Mouse (Mus musculus) frontal cortex, postnatal 36 days (tissue): ENCODE measurements around the gene Pnrc2.

Experiments
- DNase-seq, 2 experiments: peaks; one replicate each; pipeline ENCODE4 v3.0.0; 2022; ENCODE audit warnings: low spot score in 2 of 2

Pnrc2 gene

DNA sequence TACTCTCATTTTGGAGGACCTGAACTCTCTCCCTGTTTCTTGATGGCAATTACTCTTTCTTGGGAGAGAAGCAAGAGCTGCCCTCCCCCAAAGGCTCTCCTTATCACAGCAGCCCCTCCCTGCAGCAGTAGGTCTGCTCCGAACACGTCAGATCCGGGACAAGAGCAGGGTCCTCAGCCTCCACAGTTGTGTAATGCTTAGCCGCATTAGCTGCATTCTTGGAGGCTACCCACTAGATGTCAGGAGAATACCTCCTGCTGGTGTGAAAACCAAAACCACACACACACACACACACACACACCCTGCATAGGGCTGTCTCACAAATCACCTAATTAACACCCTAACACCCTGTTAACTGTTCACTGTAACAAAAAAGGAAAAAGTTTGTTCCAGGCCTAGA is 19.2 kb upstream of the Pnrc2 start:
- no peak for DNase-seq

DNA sequence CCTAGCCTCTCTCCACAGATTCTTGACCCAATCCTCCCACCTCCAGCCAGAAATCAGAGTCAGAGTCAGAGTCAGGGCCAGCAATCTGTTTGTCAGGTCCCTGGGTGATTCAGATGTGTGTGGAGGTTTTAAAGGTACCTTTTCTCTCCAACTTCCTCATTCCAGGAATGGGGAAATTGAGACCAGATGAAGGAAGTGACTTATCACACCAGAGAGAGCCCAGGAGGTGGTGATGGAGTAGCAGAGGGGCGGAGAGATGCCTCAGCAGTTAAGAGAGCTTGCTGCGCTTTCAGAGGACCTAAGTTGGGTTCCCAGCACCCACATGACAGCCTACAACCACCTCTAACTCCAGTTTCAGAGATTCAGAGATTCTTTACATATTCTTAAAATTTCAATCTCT is 17.9 kb upstream of the Pnrc2 start:
- no peak for DNase-seq

DNA sequence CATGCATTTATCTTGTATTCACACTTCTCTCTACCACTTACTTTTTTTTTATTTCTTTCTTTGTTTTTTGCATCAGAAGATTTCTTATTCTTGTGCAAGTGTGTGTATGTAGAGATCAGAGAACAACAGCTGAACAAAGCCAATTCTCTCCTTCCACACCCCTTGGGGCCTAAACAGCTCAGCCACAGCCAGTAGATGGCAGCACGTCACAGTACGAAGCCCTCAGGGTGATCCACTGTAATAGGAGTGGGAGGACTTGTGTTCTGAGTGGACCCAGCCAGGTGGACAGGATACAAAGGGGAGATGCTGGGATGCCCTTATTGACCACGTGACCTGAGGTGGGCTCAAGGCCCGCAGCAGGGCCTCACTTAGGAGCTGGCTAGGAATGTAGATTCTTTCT is 16.2 kb upstream of the Pnrc2 start:
- DNase-seq, result peak; percentile 61 to 64

DNA sequence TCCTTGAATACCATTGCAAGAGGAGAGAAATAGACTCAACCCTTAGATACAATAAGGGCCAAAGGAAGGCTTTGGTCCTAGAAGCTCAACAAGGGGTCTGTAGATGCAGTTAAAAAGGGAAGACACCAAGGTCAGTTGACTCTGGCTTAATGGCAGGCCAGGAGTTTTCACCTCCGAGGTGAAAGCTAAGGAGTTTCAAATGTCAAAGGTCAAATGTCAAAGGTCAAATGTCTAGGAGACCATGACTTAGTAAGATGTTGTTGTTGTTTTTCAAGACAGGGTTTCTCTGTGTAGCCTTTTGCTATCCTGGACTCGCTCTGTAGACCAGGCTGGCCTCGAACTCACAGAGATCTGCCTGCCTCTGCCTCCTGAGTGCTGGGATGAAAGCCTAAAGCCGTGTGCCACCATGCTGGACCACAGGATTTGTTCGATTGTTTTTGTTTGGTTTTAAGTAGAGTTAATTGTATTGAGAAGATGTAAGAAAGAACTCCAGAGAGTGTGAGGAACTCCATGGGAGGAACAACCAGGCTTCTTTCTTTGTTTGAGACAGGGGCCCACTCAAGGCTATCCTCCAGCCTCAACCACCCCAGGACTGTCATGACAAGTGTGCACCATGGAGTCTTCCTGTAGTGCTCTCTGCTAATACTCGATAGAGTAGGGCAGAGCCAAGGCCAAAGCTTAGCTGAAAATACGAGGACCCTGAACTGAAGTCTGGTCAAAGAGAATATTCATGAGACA is 15.7 kb upstream of the Pnrc2 start:
- DNase-seq, result no peak

DNA sequence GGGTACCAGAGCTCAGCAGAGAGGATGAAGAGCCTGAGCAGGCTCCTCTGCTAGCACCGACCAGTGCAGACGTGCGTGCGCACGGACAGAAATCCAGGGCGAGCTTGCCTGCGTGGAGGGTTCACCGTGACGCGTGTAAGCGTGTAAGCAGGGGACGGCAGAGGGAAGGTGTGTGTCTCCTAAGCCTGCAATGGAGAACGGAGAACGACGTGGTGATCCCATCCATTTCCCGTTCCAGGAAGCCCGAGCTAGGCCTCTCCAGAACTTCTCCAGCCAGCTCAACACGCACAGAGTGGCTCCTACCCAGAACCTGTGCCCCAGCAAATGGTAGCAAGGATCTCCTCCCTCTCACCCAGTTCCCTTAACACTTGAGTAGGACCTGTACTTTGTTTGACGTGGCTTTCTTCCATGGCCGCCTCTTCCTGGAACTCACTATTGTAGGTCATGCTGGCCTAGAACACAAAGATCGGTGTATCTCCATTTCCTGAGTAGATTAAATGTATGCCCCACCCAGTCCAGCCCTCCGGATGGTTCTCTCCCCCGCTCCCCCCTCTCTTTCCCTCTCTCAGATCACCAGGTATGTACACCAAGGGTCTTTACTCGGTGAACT is 14.9 kb upstream of the Pnrc2 start:
- DNase-seq, result no peak

DNA sequence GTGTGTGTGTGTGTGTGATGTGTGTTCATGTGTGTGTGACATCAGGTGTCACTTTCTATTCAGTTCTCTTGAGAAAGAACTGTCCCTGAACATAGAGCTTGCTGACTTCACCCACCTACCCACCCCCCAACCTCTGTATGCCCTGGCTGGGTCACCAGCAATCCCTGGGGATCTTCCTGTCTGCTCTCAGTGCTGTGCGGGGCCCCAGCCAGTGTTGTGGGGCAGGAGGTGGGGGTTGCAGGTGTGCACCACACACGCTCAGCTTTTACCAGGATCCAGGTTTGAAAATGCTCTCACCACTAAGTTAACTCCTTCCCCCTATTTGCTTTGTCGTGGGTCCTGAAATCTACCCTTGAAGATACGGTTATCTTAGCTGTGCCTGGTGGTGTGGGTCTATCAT is 12.5 kb upstream of the Pnrc2 start:
- DNase-seq, result no peak

DNA sequence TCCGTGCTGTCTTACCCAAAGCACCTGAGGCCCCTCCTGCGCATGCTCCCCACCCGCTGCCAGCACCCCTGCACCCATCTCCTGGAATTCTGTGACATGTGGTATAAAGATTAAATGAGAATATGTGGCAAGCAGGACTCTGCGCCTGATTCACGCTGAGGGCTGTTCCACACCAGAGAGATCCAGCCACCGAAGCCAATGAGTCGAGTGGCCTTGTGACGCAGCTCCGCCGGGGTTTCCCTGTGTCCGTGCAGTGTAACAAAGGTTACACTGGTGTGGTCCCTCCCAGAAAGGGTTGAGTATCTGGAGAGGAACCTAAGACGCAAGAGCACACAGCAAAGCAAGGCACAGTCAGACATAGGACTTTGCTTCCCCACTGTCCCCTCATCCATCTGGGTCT is 12.0 kb upstream of the Pnrc2 start:
- DNase-seq, result no peak

DNA sequence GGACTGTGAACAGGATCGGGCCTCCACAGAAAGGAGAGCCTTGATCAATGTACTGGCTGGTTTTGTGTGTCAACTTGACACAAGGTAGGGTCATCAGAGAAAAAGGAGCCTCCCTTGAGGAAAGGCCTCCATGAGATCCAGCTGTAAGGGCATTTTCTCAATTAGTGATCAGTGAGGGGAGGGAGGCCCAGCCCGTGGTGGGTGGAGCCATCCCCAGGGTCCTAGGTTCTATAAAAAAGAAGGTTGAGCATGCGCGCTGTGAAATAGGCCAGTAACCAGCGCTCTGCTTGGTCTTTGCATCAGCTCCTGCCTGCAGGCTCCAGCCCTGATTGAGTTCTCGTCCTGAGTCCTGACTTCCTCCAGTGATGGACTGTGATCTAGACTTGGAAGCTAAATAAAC is 10.9 kb upstream of the Pnrc2 start:
- DNase-seq, result no peak

DNA sequence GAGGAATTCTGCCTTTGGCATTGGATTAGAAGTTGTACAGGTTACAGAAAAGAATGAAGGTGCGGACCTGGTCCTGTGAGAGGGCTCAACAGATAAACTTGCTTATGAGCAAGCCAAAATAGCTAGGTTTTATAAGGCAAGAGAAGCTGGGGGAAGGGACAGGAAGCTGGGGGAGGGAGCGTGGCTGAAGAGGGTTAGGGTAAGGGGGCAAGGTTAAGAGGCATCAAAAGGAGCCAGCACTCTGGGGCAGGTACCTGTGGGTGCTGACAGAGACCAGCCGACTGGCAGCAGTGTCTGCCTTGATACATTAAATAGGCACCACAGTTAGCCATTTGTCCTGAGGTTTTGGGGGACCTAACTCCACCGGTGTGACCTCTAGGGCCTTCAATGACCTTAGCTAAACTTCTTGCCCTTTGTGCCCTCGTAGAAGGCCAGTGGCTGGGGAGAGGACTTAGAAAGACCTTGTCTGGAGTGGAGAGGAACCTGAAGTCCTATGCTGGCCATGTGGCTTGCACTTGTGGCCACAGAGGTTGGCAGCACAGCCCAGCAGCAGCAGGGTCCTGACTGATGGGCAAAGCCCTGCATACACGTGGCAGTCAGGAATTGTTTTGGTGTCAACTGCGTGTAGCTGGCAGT is 10.3 kb upstream of the Pnrc2 start:
- no peak for DNase-seq

DNA sequence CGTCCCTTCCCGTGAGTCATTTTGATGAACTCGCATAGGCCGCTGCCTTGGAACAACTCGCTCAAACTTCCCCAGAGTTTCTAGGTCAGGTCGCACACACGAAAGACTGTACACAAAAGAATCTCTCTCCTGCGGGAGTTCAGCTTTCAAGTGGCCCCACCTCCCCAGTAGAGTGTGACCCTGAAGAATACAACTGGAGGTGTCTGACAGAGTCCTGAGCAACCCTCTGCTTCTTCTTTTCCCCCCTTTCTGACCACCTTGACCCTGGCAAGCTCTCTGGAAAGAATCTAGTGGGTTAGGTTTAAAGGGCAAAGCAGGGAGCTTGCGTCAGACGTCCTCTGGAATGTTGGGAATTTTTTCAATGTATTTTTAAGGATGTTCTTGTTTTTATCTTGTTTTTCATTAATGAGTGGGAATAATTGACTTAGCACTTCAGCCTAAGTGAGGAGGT is 9.8 kb upstream of the Pnrc2 start:
- no peak for DNase-seq

DNA sequence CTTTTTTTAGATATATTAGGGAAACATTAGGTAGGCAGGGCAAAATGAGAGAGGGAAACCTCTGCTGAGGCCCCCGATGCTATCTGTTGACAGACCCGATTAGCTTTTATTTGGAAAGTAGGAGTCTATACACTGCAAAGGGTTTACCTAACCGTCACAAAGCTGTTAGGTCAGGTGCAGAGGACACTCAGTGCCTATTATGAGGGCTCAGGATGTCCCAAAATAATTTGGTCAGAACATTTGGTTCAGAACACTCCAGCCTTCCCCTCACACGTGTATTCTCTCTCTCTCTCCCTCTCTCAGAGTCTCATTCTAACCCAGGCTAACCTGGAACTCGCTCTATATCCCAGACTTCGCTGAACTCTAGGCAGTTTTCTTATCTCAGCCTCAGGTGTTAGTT is 8.4 kb upstream of the Pnrc2 start:
- no peak for DNase-seq

DNA sequence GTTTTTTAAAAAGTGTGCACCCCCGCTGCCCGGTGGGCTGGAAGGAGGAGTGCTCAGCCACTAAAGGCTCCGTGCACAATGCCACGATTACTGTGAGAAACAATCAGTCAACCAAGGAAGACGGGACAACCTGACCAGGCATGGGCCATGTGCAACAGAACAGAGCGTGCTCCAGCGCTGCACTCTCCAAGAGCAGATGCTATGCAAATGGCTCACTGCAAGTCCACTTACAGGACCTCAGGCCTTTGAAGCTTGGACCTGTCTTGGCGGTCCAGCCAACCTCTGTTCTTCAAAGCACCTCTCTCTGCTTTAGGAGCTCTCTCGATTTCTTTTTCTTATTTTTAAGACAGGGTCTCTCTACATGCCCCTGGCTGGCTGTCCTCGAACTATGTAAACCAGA is 6.9 kb upstream of the Pnrc2 start:
- DNase-seq, result no peak

DNA sequence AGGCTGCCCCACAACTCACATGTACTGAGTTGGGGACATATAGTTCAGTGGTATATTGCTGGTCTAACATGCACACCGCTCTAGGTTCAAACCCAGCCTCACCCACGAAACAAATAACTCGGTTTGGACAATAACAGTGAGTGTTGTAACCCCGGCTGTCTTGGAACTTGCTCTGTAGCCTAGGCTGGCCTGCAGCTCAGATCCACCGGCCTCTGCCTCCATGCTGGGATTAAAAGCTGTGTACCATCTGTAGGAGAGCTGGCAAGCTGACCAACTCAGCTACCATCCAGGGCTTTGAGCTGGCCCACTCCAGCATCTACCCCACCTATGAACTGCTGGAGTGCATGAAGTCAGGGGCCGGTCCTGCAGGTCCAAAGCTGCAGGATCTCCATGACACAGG is 6.4 kb upstream of the Pnrc2 start:
- no peak for DNase-seq

DNA sequence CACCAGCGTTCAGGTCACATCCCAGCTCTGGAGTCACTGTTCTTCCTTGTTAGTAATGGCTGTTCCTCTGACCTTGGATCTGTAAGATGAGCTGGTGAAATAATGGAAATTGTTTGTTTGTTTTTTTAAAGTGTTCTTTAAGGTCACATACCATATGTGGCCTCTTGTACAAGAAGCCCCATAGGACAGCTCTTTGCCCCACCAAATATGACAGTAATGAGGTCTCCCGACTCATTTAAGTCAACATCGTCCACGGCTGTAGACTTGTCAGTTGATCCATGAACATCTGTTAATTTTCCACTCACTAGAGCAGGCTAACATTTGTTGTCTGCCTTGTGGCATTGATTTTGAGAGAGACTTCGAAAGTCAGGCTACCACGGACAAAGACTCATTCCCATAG is 5.4 kb upstream of the Pnrc2 start:
- DNase-seq, result no peak

DNA sequence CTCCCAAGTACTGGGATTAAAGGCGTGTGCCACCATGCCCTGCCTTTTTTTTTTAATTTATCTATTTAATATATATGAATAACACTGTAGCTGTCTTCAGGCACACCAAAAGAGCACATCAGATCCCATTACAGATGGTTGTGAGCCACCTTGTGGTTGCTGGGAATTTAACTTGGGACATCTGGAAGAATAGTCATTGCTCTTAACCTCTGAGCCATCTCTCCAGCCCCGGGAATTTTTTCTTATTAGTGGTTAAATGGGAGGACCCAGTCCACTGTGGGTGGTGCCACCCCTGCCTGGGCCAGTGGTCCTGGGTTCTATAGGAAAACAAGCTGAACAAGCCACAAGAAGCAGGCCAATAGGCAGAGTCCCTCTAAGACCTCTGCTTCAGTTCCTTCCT is 4.1 kb upstream of the Pnrc2 start:
- DNase-seq, result no peak

DNA sequence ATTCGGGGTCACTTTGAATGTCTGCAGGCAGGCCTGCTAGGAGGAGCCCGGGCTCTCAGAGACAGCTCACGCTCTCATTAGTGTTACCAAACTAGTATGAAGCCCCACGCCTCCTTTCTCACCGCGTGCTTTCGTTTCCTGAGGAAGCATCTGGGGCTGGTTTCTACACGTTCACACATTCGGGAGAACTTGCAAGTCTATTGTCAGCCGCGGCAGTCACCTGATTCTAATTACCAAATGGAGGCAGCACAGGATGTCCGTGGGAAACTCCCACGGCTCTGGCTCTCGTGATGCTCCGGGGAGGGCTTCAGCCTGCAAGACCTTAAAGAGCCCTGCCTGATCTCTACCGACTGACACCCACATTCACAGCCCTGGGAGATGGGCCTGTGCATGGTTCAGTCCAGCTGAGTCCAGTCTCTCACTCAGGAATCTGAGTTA is 3.0 kb upstream of the Pnrc2 start:
- DNase-seq, result peak; percentile 74 to 85

DNA sequence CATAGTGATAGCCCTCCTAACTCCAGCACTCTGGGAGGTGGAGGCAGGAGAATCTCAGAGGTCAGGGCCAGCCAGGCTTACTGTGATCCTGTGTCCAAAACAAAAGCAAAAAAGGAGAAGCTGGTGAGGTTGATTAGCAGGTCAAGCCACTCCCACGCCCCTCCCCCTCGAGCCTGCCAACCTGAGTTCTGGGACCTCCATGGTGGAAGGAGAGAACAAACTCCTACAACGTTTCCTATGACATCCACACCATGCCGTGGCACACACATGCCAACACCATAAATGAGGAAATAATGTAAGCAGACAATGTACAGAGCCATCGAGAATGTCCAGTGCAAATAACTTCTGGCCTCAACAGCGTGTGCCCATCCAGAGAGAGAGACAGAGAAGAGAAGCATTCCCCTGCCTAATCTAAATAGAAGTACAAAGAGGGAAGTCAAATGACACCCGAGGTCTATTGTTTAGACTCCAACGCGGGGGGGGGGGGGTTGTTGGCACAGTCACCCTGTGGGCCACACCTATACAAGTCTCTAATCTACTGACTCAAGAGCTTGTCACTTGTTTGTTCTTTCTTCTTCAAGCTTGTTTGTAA is 2.4 kb upstream of the Pnrc2 start:
- DNase-seq, result no peak

DNA sequence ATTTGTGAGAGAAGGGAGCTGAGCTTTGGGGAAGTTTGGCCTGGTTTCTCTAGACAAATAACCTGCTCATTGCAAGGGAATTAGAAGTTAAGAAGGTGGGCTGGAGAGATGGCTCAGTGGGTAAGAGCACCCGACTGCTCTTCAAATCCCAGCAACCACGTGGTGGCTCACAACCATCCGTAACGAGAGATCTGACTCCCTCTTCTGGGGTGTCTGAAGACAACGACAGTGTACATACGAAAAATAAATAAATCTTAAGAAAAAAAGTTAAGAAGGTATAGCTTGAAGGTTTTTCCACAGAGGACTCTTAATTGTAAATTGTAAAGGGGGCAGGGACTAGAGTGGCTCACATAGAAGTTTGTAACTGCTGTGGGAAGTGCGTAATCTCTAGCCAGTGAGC is 1.9 kb upstream of the Pnrc2 start:
- DNase-seq, result no peak

DNA sequence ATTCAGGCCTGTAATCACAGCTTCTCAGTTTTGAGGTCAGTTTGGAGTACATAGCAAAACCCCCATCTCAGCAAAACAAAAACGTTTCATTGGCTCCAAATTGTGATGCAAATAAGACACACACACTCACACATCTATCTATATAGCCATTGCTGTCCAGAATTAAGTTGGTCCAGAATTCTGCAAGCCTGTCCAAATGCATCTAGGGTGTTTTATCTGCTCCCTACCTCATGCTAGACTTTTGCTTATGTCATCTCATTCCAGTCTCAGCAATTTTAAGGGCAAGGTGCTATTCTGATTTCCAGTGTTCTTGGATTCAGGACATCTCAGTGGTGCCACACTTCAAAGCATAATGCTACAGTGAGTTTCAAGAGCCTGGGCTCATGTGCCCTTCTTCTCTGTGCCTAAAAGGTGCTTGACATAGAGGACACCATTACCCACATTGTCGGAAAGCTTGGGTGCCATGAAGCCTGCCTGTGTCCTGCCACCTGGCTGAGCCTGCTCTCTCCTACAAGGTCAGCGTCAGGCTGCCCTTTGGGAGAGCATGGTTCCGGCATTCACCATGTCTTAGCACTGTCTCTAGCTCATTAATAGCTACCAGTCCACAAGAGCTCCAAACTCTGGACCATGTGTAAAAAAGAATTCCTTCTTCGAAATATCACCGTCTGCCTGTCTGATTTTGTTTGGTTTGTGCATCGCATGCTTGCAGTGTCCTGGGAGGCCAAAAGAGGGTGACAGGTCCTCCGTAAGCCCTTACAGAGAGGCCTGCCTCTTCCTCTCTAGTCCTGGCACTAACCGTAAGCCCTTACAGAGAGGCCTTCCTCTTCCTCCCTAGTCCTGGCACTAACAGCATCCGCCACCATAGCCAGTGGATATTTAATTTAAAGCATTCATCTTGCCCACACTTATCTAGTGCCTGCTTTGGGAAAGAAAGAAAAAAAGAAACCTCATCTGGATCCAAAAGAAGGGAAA is 1.2 kb upstream of the Pnrc2 start:
- no peak for DNase-seq

DNA sequence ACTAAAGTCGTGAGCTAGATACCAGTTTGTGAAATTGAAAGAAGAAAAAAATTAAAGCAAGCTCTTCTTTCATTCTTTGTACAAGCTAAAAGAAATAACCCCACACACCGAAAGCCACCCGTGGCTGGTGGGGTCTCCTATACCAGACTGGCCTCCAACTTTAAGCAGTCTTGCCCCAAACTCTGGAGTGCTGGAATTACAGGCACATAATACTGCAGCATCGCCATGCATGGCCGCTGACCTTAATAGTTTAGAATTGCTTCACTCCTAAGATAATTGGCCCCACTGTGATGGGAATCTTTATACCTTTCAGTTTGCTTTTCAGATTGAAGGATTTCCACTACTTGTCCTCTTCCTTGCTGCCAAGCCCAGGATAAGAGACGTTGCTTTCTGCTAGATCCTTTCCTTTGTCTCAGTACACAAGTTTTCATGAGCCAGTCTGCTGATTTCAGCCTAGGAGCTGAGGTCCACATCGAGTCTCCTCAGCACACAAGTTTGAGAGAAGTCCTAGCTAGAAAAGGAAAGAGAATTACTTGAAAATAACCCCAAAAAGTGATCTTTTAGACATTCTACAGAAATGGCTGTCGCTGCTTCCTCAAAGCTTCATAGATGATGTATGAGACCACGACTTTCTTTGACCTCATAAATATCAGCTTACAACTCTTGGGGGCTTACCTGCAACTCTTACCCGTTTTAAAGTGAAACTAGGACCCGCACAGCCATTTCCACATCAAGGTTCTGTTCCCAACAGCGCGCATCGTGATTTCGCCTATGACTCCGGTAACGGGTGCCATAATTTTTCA is 860 bp downstream of the Pnrc2 start:
- no peak for DNase-seq

DNA sequence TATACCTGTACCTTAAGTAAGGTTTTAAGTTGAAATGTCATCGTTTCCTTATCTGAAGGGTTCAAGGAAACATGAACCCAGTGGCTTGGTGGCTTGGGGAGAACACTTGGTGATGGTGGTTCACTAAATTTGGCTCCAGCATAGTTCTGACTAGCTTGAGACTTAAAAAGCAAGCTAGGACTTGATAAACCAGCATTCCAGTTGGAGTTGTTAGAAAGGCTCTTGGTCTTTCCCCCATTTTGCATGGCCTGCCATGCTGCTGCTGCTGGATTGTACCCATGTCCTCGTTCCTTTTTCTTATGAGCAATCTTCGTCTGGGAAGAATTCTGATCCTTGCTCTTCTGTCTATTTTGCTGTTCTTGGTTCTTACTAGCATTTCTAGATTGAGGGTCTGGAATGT is 1.6 kb downstream of the Pnrc2 start:
- DNase-seq, result no peak
